Mouse (Mus musculus): ENCODE data around the gene Rbm38. TPM values are rescaled to one million over a fixed set of nuclear protein-coding genes. Genes with fewer than 3 reads are reported as not detected.
A peak's percentile ranks its signal among the peaks of the same experiment; 100 is the strongest.

The Rbm38 gene
- polyA plus RNA-seq, 1 experiment from 2014 or later = 62.6 TPM

GRCm38 (mm10) chr2:173058263-173058662 is 38.0 kb downstream of the Rbm38 start:
- Histone ChIP-seq H3K9me3 (ENCODE audit: control insufficient read depth, low read length) (no peaks in the 10 kb centered on the region), H3K9ac (ENCODE audit: low read depth, low read length) (no peak overlapping the region), H3K27ac (ENCODE audit: low read length) (0 out of 2 replicates have a peak overlapping the region, but pooled peaks have one; percentile 33), H3K36me3 (ENCODE audit: control insufficient read depth, insufficient read depth, low read length) (no peaks in the 10 kb centered on the region), H3K4me2 (ENCODE audit: low read depth, low read length) (no peak overlapping the region), H3K4me1 (ENCODE audit: control insufficient read depth, insufficient read depth, low read length) (peaks cover 19% of the 10 kb centered on the region), H3K27me3 (replicated peaks; ENCODE audit: control insufficient read depth, insufficient read depth, low read length) (no peaks in the 10 kb centered on the region), H3K4me3 (ENCODE audit: low read length) (no peak overlapping the region)
- WGBS = 55% methylated on average over 11 of the region's 11 CpGs
- ATAC-seq = peak; percentile 30; the same call in 1 of the 2 replicates

- Histone ChIP-seq H3K4me2 (ENCODE audit: low read depth, low read length) (no peak overlapping the region), H3K27ac (ENCODE audit: low read length) (no peak overlapping the region), H3K4me1 (ENCODE audit: control insufficient read depth, insufficient read depth, low read length) (peaks cover 19% of the 10 kb centered on the region), H3K9me3 (ENCODE audit: control insufficient read depth, low read length) (no peaks in the 10 kb centered on the region), H3K4me3 (ENCODE audit: low read length) (no peak overlapping the region), H3K36me3 (ENCODE audit: control insufficient read depth, insufficient read depth, low read length) (no peaks in the 10 kb centered on the region), H3K27me3 (replicated peaks; ENCODE audit: control insufficient read depth, insufficient read depth, low read length) (no peaks in the 10 kb centered on the region), H3K9ac (ENCODE audit: low read depth, low read length) (no peak overlapping the region)
- ATAC-seq = no peak
- 75% methylated on average over 9 of the region's 9 CpGs for WGBS
These were observed 40.2 kb downstream of the Rbm38 start for GRCm38 (mm10) chr2:173060450-173060849.

GRCm38 (mm10) chr2:173061443-173062351 is 41.4 kb downstream of the Rbm38 start:
- no peak overlapping the region for H3K4me3 ChIP-seq (ENCODE audit: low read length)
- H3K4me1 ChIP-seq (ENCODE audit: control insufficient read depth, insufficient read depth, low read length) = peaks cover 19% of the 10 kb centered on the region
- no peaks in the 10 kb centered on the region for H3K36me3 ChIP-seq (ENCODE audit: control insufficient read depth, insufficient read depth, low read length)
- ATAC-seq = no peak
- WGBS = 68% methylated on average over 15 of the region's 15 CpGs
- H3K9me3 ChIP-seq (ENCODE audit: control insufficient read depth, low read length) = no peaks in the 10 kb centered on the region
- H3K4me2 ChIP-seq (ENCODE audit: low read depth, low read length) = no peak overlapping the region
- H3K27me3 ChIP-seq (replicated peaks; ENCODE audit: control insufficient read depth, insufficient read depth, low read length) = no peaks in the 10 kb centered on the region
- no peak overlapping the region for H3K9ac ChIP-seq (ENCODE audit: low read depth, low read length)
- no peak overlapping the region for H3K27ac ChIP-seq (ENCODE audit: low read length)

- peaks cover 8% of the 10 kb centered on the region for H3K4me1 ChIP-seq (ENCODE audit: control insufficient read depth, insufficient read depth, low read length)
- no peak overlapping the region for H3K9ac ChIP-seq (ENCODE audit: low read depth, low read length)
- H3K36me3 ChIP-seq (ENCODE audit: control insufficient read depth, insufficient read depth, low read length) = no peaks in the 10 kb centered on the region
- H3K27ac ChIP-seq (ENCODE audit: low read length) = no peak overlapping the region
- WGBS = 88% methylated on average over 1 of the region's 1 CpGs
- H3K27me3 ChIP-seq (replicated peaks; ENCODE audit: control insufficient read depth, insufficient read depth, low read length) = no peaks in the 10 kb centered on the region
- no peaks in the 10 kb centered on the region for H3K9me3 ChIP-seq (ENCODE audit: control insufficient read depth, low read length)
- H3K4me2 ChIP-seq (ENCODE audit: low read depth, low read length) = no peak overlapping the region
- ATAC-seq = no peak
- no peak overlapping the region for H3K4me3 ChIP-seq (ENCODE audit: low read length)
These were observed 42.9 kb downstream of the Rbm38 start for GRCm38 (mm10) chr2:173063219-173063618.

- 90% methylated on average over 2 of the region's 2 CpGs for whole genome bisulfite sequencing
- ATAC-seq = no peak
- no peaks in the 10 kb centered on the region for H3K9me3 ChIP-seq (ENCODE audit: control insufficient read depth, low read length)
These were observed 44.6 kb downstream of the Rbm38 start for GRCm38 (mm10) chr2:173064864-173065263.

GRCm38 (mm10) chr2:173072948-173073347 is 52.6 kb downstream of the Rbm38 start:
- Histone ChIP-seq H3K9me3 (ENCODE audit: control insufficient read depth, low read length) (no peaks in the 10 kb centered on the region), H3K27me3 (replicated peaks; ENCODE audit: control insufficient read depth, insufficient read depth, low read length) (no peaks in the 10 kb centered on the region), H3K4me1 (ENCODE audit: control insufficient read depth, insufficient read depth, low read length) (no peaks in the 10 kb centered on the region), H3K4me3 (ENCODE audit: low read length) (no peak overlapping the region), H3K27ac (ENCODE audit: low read length) (no peak overlapping the region), H3K9ac (ENCODE audit: low read depth, low read length) (no peak overlapping the region), H3K4me2 (ENCODE audit: low read depth, low read length) (no peak overlapping the region), H3K36me3 (ENCODE audit: control insufficient read depth, insufficient read depth, low read length) (no peaks in the 10 kb centered on the region)
- ATAC-seq = no peak
- WGBS = 87% methylated on average over 7 of the region's 7 CpGs

More at GRCm38 (mm10) chr2:173064864-173065263, 44.6 kb downstream of the Rbm38 start:
- H3K4me3 ChIP-seq (ENCODE audit: low read length) = no peak overlapping the region
- H3K27ac ChIP-seq (ENCODE audit: low read length) = no peak overlapping the region
- H3K36me3 ChIP-seq (ENCODE audit: control insufficient read depth, insufficient read depth, low read length) = no peaks in the 10 kb centered on the region
- no peak overlapping the region for H3K9ac ChIP-seq (ENCODE audit: low read depth, low read length)
- H3K4me2 ChIP-seq (ENCODE audit: low read depth, low read length) = no peak overlapping the region
- H3K4me1 ChIP-seq (ENCODE audit: control insufficient read depth, insufficient read depth, low read length) = 0 out of 2 replicates have a peak, but pooled peaks cover 4% of the 10 kb centered on the region
- no peaks in the 10 kb centered on the region for H3K27me3 ChIP-seq (replicated peaks; ENCODE audit: control insufficient read depth, insufficient read depth, low read length)

GRCm38 (mm10) chr2:173073666-173074065 is 53.4 kb downstream of the Rbm38 start:
- no peak for ATAC-seq
- Histone ChIP-seq H3K4me3 (ENCODE audit: low read length) (no peak overlapping the region), H3K27me3 (replicated peaks; ENCODE audit: control insufficient read depth, insufficient read depth, low read length) (no peaks in the 10 kb centered on the region), H3K4me1 (ENCODE audit: control insufficient read depth, insufficient read depth, low read length) (no peaks in the 10 kb centered on the region), H3K27ac (ENCODE audit: low read length) (no peak overlapping the region), H3K36me3 (ENCODE audit: control insufficient read depth, insufficient read depth, low read length) (no peaks in the 10 kb centered on the region), H3K9me3 (ENCODE audit: control insufficient read depth, low read length) (no peaks in the 10 kb centered on the region), H3K9ac (ENCODE audit: low read depth, low read length) (no peak overlapping the region), H3K4me2 (ENCODE audit: low read depth, low read length) (no peak overlapping the region)
- WGBS = 46% methylated on average over 5 of the region's 5 CpGs

GRCm38 (mm10) chr2:173076921-173077320 is 56.6 kb downstream of the Rbm38 start:
- no peak for ATAC-seq
- Histone ChIP-seq H3K27me3 (replicated peaks; ENCODE audit: control insufficient read depth, insufficient read depth, low read length) (no peaks in the 10 kb centered on the region), H3K4me2 (ENCODE audit: low read depth, low read length) (no peak overlapping the region), H3K9ac (ENCODE audit: low read depth, low read length) (no peak overlapping the region), H3K9me3 (ENCODE audit: control insufficient read depth, low read length) (no peaks in the 10 kb centered on the region), H3K4me1 (ENCODE audit: control insufficient read depth, insufficient read depth, low read length) (no peaks in the 10 kb centered on the region), H3K36me3 (ENCODE audit: control insufficient read depth, insufficient read depth, low read length) (no peaks in the 10 kb centered on the region), H3K27ac (ENCODE audit: low read length) (no peak overlapping the region), H3K4me3 (ENCODE audit: low read length) (no peak overlapping the region)
- WGBS = 73% methylated on average over 9 of the region's 9 CpGs

GRCm38 (mm10) chr2:173079766-173080549 is 59.7 kb downstream of the Rbm38 start:
- no peaks in the 10 kb centered on the region for H3K27me3 ChIP-seq (replicated peaks; ENCODE audit: control insufficient read depth, insufficient read depth, low read length)
- no peak overlapping the region for H3K27ac ChIP-seq (ENCODE audit: low read length)
- H3K36me3 ChIP-seq (ENCODE audit: control insufficient read depth, insufficient read depth, low read length) = no peaks in the 10 kb centered on the region
- H3K9ac ChIP-seq (ENCODE audit: low read depth, low read length) = 0 out of 2 replicates have a peak overlapping the region, but pooled peaks have one; percentile 6
- H3K9me3 ChIP-seq (ENCODE audit: control insufficient read depth, low read length) = no peaks in the 10 kb centered on the region
- 54% methylated on average over 10 of the region's 10 CpGs for WGBS
- no peak overlapping the region for H3K4me3 ChIP-seq (ENCODE audit: low read length)
- ATAC-seq = no peak
- no peak overlapping the region for H3K4me2 ChIP-seq (ENCODE audit: low read depth, low read length)
- peaks cover 5% of the 10 kb centered on the region; the same call in 1 of the 2 replicates for H3K4me1 ChIP-seq (ENCODE audit: control insufficient read depth, insufficient read depth, low read length)
